Mouse (Mus musculus) small intestine, adult 2 months (tissue): ENCODE data around the gene Zfp853.

ENCODE experiments used
- CTCF ChIP-seq: fragments of 200-500 bp; IDR thresholded peaks from 2 replicates; pipeline ENCODE4 v1.5.1; 2012; ENCODE audit warnings: low read depth, mild to moderate bottlenecking, control low read depth, inconsistent platforms, low read length, moderate library complexity, mixed read lengths; ENCODE audit not compliant: insufficient replicate concordance, insufficient read length; ENCODE audit errors: extremely low read depth
- POLR2A ChIP-seq: fragments of 200-500 bp; IDR thresholded peaks from 2 replicates; pipeline ENCODE4 v1.6.1; 2012; ENCODE audit warnings: low read depth, mild to moderate bottlenecking, control low read depth, inconsistent platforms, low read length, moderate library complexity

- TF ChIP-seq CTCF (no peak), POLR2A (no peak)
Observed at GRCm38 (mm10) chr5:143268985-143269362, 24.4 kb downstream of the Zfp853 start.
